Mouse (Mus musculus) liver, adult 2 months (tissue): ENCODE results near the gene Ppfia1.

Source experiments
- CTCF ChIP-seq: fragments of 200-500 bp; IDR thresholded peaks from 2 replicates; pipeline ENCODE4 v1.5.1; 2011; ENCODE audit warnings: low read depth, low read length, control low read depth
- POLR2A ChIP-seq: fragments of 200-500 bp; IDR thresholded peaks from 2 replicates; pipeline ENCODE4 v1.6.1; 2011; ENCODE audit warnings: low read length, control low read depth; ENCODE audit not compliant: insufficient read depth; ENCODE audit errors: extremely low read depth

DNA sequence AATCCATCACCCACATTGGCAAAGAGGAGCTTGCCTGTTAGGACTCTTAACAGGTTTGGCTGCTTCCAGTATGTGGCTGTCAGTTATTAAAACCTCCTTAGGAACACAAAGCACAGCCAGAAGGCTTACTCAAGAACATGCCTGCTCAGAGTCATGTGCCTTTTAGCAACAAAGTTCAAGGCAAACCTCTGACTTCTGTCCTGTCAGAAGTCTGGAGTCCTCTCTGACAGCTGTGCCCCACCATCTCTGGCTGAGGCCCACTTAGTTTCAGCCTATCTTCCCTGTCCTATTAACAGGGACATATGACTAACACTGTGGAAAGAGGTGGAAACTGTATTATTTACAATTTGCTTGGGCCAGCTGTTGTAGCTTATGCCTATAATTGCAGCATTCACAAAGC, 73.2 kb downstream of the Ppfia1 start:
- TF ChIP-seq CTCF, result no peak
- no peak for TF ChIP-seq POLR2A
